ENCODE assay signal across 13 mouse cellular contexts in the genomic region with DNA sequence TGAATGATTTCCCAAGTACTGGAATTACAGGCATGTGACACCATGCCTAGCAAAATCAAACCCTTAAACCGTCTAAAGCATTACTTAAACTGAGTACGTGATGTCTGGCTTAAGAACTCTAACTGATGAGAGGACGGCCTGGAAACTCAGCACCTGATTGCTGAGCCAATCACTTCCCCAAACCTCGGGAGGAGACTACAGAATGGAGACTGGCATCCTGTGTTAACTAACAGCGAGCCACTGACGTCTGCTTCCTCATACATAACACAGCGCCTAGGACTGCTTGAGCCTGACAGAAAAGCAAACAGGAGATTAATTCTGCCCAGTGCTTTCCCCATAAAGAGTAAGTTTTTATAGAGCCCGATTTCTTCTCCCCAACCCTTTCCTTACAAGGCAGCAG.
"Had no signal": no experiment of that assay in that cellular context is flagged by ENCODE, and none has a peak within 500 bp of the region (broad histone marks: within the 10 kb centered on the region; RNA-seq: fewer than 3 reads in every experiment).

No protein-coding gene starts in this region.

- H3K9me3 ChIP-seq: kidney, embryonic 15.5 days; limb, embryonic 15.5 days; liver, embryonic 12.5 days; midbrain, embryonic 13.5 days had no signal

- H3K27ac ChIP-seq: kidney, embryonic 15.5 days; limb, embryonic 15.5 days; liver, embryonic 12.5 days; midbrain, embryonic 13.5 days; stomach, postnatal 0 days had no signal

- DNase-seq: kidney, postnatal 14 days; lung, embryonic 14.5 days; lung, postnatal 10 days; lung, postnatal 4 days; right cerebral cortex, adult 18-20 months; right cerebral cortex, postnatal 25 days; thymus, adult 18-20 months; thymus, postnatal 14 days had no signal

- ATAC-seq: liver, embryonic 12.5 days; midbrain, embryonic 13.5 days had no signal

- H3K4me1 ChIP-seq: kidney, embryonic 15.5 days; limb, embryonic 15.5 days; liver, embryonic 12.5 days had no signal

- H3K27me3 ChIP-seq: kidney, embryonic 15.5 days; limb, embryonic 15.5 days; liver, embryonic 12.5 days; midbrain, embryonic 13.5 days had no signal

- H3K4me3 ChIP-seq: kidney, embryonic 15.5 days; limb, embryonic 15.5 days; liver, embryonic 12.5 days; midbrain, embryonic 13.5 days had no signal
